ENCODE assay signal across 9 mouse cellular contexts in genomic region chr4:47303340-47303998, GRCm38 (mm10). TPM values are rescaled to one million over a fixed set of nuclear protein-coding genes. Genes with fewer than 3 reads are reported as not detected.
DNase-seq lines count a peak whose midpoint lies in the region; ATAC-seq and TF ChIP-seq lines count a peak whose summit lies in the region.
"Had no signal": no experiment of that assay in that cellular context is flagged by ENCODE, and none has a peak within 500 bp of the region (broad histone marks: within the 10 kb centered on the region; RNA-seq: fewer than 3 reads in every experiment).

No protein-coding gene starts in this region.

- no peak for DNase-seq in layer of hippocampus, adult 2 months (ENCODE audit: low spot score in 2 of 2)
- DNase-seq in layer of hippocampus, adult 18-20 months (ENCODE audit: low spot score in 2 of 2): no peak
- peak; percentile 67 for DNase-seq in CD4-positive, CD25-positive, alpha-beta regulatory T cell, adult 2 months (ENCODE audit: low read depth, low spot score)
- peak; percentile 51 for DNase-seq in naive thymus-derived CD4-positive, alpha-beta T cell, adult 2 months (ENCODE audit: low read depth)
- DNase-seq in urinary bladder, postnatal 14 days (ENCODE audit: low spot score): no peak
- no peak for DNase-seq in gastrocnemius, postnatal 4 days (ENCODE audit: low spot score in 2 of 2)

- H3K4me1 ChIP-seq in embryonic facial prominence, embryonic 13.5 days: peaks cover 11% of the 10 kb centered on the region
- no peaks in the 10 kb centered on the region for H3K4me1 ChIP-seq in kidney, embryonic 16.5 days (ENCODE audit: insufficient read depth, low read length)
- H3K4me1 ChIP-seq: lung, embryonic 15.5 days had no signal

- 46% methylated on average over 5 of the region's 5 CpGs for WGBS in embryonic facial prominence, embryonic 13.5 days
- WGBS in kidney, embryonic 16.5 days: 70% methylated on average over 5 of the region's 5 CpGs

- H3K4me3 ChIP-seq in layer of hippocampus, adult 2 months: no peak overlapping the region
- H3K4me3 ChIP-seq in embryonic facial prominence, embryonic 13.5 days: no peak overlapping the region
- no peak overlapping the region for H3K4me3 ChIP-seq in kidney, embryonic 16.5 days (ENCODE audit: low read length)
- H3K4me3 ChIP-seq: lung, embryonic 15.5 days had no signal

- peaks cover 8% of the 10 kb centered on the region for H3K9me3 ChIP-seq in embryonic facial prominence, embryonic 13.5 days
- H3K9me3 ChIP-seq in kidney, embryonic 16.5 days (ENCODE audit: low read length): peaks cover 14% of the 10 kb centered on the region
- H3K9me3 ChIP-seq: lung, embryonic 15.5 days had no signal

- H3K4me2 ChIP-seq in embryonic facial prominence, embryonic 13.5 days: no peak overlapping the region
- H3K4me2 ChIP-seq in kidney, embryonic 16.5 days (replicated peaks; ENCODE audit: low read depth, low read length): no peak overlapping the region
- H3K4me2 ChIP-seq: lung, embryonic 15.5 days had no signal

- ATAC-seq in embryonic facial prominence, embryonic 13.5 days (ENCODE audit: insufficient number of reproducible peaks, insufficient read depth, low FRiP score, low TSS enrichment, low read depth): 0 out of 2 replicates have a peak, but pooled peaks have one; percentile 56
- no peak for ATAC-seq in kidney, embryonic 16.5 days (ENCODE audit: low FRiP score, low TSS enrichment)

- no peaks in the 10 kb centered on the region for H3K27me3 ChIP-seq in embryonic facial prominence, embryonic 13.5 days
- H3K27me3 ChIP-seq in kidney, embryonic 16.5 days (ENCODE audit: insufficient read depth, low read length): no peaks in the 10 kb centered on the region
- H3K27me3 ChIP-seq: lung, embryonic 15.5 days had no signal

- 0 out of 2 replicates have a peak, but pooled peaks cover 5% of the 10 kb centered on the region for H3K36me3 ChIP-seq in embryonic facial prominence, embryonic 13.5 days
- H3K36me3 ChIP-seq in kidney, embryonic 16.5 days (ENCODE audit: insufficient read depth, low read length): peaks cover 9% of the 10 kb centered on the region; the same call in 1 of the 2 replicates
- H3K36me3 ChIP-seq: lung, embryonic 15.5 days had no signal

- H3K27ac ChIP-seq in layer of hippocampus, adult 2 months: peak overlapping the region; percentile 44; the same call in 1 of the 2 replicates
- peak overlapping the region; percentile 22; the same call in 1 of the 2 replicates for H3K27ac ChIP-seq in embryonic facial prominence, embryonic 13.5 days
- H3K27ac ChIP-seq in kidney, embryonic 16.5 days (ENCODE audit: low read length): no peak overlapping the region
- H3K27ac ChIP-seq: lung, embryonic 15.5 days had no signal

- TF ChIP-seq CTCF in layer of hippocampus, adult 2 months (conservative IDR thresholded peaks at IDR 0.05): no peak

- H3K9ac ChIP-seq in embryonic facial prominence, embryonic 13.5 days: no peak overlapping the region
- H3K9ac ChIP-seq in kidney, embryonic 16.5 days (replicated peaks; ENCODE audit: low read length): no peak overlapping the region
- H3K9ac ChIP-seq: lung, embryonic 15.5 days had no signal

RNA-seq across cellular contexts. Expression of gene Tgfbr1, which starts 49.6 kb away (rescaled TPM):
- total RNA-seq in layer of hippocampus, adult 2 months (2021): 10 to 100 TPM; 19.9 to 24.4 TPM
- 10 to 100 TPM; 21.3 to 22.7 TPM for total RNA-seq in layer of hippocampus, adult 18-20 months (2021)
- polyA plus RNA-seq in embryonic facial prominence, embryonic 13.5 days (2015; fragmentation: Nextera tagmentation; extraction: Ambion mirVana): 45.1 and 45.7 TPM in 2 replicates
- 44.7 and 50.0 TPM in 2 replicates for polyA plus RNA-seq in kidney, embryonic 16.5 days (2015; fragmentation: Nextera tagmentation; extraction: Ambion mirVana)
- total RNA-seq in gastrocnemius, postnatal 4 days (2021): 10 to 100 TPM; 35.2 to 40.8 TPM

Comparison
In these comparisons a context has a peak if more than half of its experiments do, and no peak if none do; other contexts are left out.
1. DNase-seq: peak in CD4-positive, CD25-positive, alpha-beta regulatory T cell, adult 2 months (single experiment) and naive thymus-derived CD4-positive, alpha-beta T cell, adult 2 months (single experiment); none in layer of hippocampus, adult 2 months (0 of 2), layer of hippocampus, adult 18-20 months (0 of 2), urinary bladder, postnatal 14 days (single experiment) and gastrocnemius, postnatal 4 days (0 of 2).